Mouse (Mus musculus) frontal cortex, postnatal 36 days (tissue): ENCODE results near the gene Abcg8.

Source experiments
- DNase-seq, 2 experiments: peaks; one replicate each; pipeline ENCODE4 v3.0.0; 2022; ENCODE audit warnings: low spot score in 2 of 2

Gene Abcg8

GRCm38 (mm10) chr17:84675951-84676366, at the start of gene Abcg8:
Abcg8 (plus strand) TSS chr17:84676302.
- no peak for DNase-seq

- DNase-seq: peak in 1 of 2 experiments; percentile 23
These were observed 49.2 kb upstream of the Abcg8 start for GRCm38 (mm10) chr17:84626857-84627305.

GRCm38 (mm10) chr17:84627721-84628120, 48.4 kb upstream of the Abcg8 start:
- no peak for DNase-seq

GRCm38 (mm10) chr17:84628611-84629010, 47.5 kb upstream of the Abcg8 start:
- no peak for DNase-seq

- DNase-seq: no peak
These were observed 44.3 kb upstream of the Abcg8 start for GRCm38 (mm10) chr17:84631836-84632235.

GRCm38 (mm10) chr17:84633443-84633842, 42.7 kb upstream of the Abcg8 start:
- DNase-seq: no peak

GRCm38 (mm10) chr17:84636328-84636727, 39.8 kb upstream of the Abcg8 start:
- DNase-seq: no peak

- no peak for DNase-seq
These were observed 38.1 kb upstream of the Abcg8 start for GRCm38 (mm10) chr17:84637971-84638370.

- DNase-seq: no peak
These were observed 36.2 kb upstream of the Abcg8 start for GRCm38 (mm10) chr17:84639796-84640378.

GRCm38 (mm10) chr17:84641893-84642292, 34.2 kb upstream of the Abcg8 start:
- DNase-seq: peak; percentile 38 to 62

- peak; percentile 13 to 26 for DNase-seq
These were observed 33.8 kb upstream of the Abcg8 start for GRCm38 (mm10) chr17:84642324-84642723.

GRCm38 (mm10) chr17:84644292-84645050, 31.6 kb upstream of the Abcg8 start:
- no peak for DNase-seq

- DNase-seq: no peak
These were observed 31.0 kb upstream of the Abcg8 start for GRCm38 (mm10) chr17:84645119-84645518.

- no peak for DNase-seq
These were observed 30.2 kb upstream of the Abcg8 start for GRCm38 (mm10) chr17:84645894-84646293.

GRCm38 (mm10) chr17:84646477-84646876, 29.6 kb upstream of the Abcg8 start:
- DNase-seq: no peak

- no peak for DNase-seq
These were observed 28.5 kb upstream of the Abcg8 start for GRCm38 (mm10) chr17:84647630-84648029.

GRCm38 (mm10) chr17:84650302-84651017, 25.6 kb upstream of the Abcg8 start:
- DNase-seq: no peak

GRCm38 (mm10) chr17:84653544-84653943, 22.6 kb upstream of the Abcg8 start:
- DNase-seq: no peak

GRCm38 (mm10) chr17:84656205-84656604, 19.9 kb upstream of the Abcg8 start:
- DNase-seq: no peak

- no peak for DNase-seq
These were observed 19.3 kb upstream of the Abcg8 start for GRCm38 (mm10) chr17:84656653-84657421.

- DNase-seq: no peak
These were observed 18.7 kb upstream of the Abcg8 start for GRCm38 (mm10) chr17:84657422-84657732.

- DNase-seq: no peak
These were observed 18.3 kb upstream of the Abcg8 start for GRCm38 (mm10) chr17:84657782-84658181.
